Mouse (Mus musculus): ENCODE measurements around the gene Ptprr.

DNA sequence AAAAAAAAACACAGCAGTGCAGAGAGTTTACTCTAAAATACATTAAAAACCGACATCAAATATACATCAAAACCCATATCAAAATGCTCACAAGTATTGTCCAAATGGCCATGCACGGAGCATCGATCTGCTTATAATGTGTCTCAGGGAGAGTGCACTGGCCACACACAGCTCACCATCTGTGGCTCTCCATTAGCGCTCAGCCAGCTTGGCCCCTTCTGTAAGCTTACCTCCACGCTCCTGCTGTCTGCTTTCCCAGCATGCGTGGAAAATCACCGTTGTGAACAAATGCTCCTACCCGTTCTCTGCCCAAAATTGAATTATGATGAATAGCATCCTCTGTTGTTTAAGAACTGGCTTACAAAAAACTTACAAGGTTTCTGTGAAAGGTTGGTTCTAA, 16.2 kb upstream of the Ptprr start:
- TF ChIP-seq CTCF (IDR thresholded peaks at IDR 0.05; ENCODE audit: low read depth, low read length) (no peak), POLR2A (IDR thresholded peaks at IDR 0.05; ENCODE audit: extremely low read depth, insufficient read depth, low read length) (no peak)
